Mouse (Mus musculus): ENCODE data around the gene Pigt. TPM values are rescaled to one million over a fixed set of nuclear protein-coding genes. Genes with fewer than 3 reads are reported as not detected.

Pigt gene
- 38.2 TPM for polyA plus RNA-seq (2017; shearing (Covaris generic))

DNA sequence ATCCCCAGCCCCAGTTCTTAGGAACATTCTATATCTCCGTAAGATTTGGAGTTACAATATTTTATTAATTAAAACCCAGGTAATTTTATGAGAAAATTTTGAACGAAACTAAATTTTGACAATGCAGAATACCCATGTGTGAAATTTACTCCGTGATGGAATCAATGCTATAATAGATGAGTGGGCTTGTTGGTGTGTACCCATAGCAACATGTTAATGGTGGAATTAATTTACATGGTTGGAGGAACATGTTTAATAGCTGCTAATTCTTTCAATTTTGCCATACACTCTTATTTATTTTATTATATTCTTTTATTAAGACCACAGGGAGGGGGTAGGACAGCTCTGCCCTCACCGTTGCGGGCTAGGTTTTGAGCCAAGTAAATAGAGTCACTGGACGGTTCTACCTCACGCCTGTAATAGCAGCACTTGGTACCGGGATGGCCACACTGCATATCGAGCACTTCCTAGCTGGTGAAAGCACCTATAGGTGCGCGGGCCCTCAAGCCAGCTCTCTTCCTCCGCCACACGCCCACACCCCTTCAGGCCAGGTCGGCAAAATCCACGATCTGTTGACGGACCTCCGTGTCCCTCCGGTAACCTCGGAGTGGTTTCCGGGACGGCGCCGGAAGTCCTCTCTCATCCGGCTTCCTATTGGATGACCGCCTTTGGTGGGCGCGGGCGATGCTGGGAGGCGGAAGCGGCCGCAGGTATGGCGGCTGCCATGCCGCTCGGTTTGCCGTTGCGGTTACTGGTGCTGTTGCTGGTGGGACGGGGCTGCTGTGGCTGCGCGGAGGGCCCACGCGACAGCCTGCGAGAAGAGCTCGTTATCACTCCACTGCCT, at the start of gene Pigt:
TSS of gene Pigt (plus strand) at position 674 of the 844 bp plus-strand sequence.

DNA sequence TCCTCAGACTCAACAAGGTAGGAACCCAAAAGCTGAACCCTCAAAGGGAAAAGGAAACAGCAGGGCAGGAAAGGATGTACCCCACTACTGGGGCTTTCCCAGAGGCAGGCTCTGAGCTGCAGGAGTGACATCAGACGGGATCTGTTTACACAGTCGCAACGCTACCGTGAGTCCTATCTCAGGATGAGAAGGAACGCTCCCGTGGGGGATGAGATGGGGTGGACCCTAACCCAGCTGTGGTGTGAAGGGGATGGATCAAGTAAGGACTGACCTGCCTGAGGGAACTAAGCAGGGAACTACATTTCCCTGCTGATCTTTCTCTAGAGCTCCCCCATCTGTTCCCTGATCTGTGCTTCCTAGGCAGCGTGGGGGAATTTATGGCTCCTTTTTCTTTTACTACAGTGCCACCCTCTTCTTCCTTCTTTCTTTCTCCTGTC, 40.4 kb upstream of the Pigt start, which contains the start of gene Sys1:
TSS of gene Sys1 (plus strand) at position 101 of the 437 bp plus-strand sequence.

GRCm38 (mm10) chr2:164460745-164461551, 36.4 kb upstream of the Pigt start, which contains the start of gene Gm20458:
Gene Gm20458 (plus strand): TSS chr2:164460967.

GRCm38 (mm10) chr2:164473624-164474023, 23.7 kb upstream of the Pigt start, which contains the start of gene Trp53tg5:
Gene Trp53tg5 (minus strand): TSS chr2:164473724.

DNA sequence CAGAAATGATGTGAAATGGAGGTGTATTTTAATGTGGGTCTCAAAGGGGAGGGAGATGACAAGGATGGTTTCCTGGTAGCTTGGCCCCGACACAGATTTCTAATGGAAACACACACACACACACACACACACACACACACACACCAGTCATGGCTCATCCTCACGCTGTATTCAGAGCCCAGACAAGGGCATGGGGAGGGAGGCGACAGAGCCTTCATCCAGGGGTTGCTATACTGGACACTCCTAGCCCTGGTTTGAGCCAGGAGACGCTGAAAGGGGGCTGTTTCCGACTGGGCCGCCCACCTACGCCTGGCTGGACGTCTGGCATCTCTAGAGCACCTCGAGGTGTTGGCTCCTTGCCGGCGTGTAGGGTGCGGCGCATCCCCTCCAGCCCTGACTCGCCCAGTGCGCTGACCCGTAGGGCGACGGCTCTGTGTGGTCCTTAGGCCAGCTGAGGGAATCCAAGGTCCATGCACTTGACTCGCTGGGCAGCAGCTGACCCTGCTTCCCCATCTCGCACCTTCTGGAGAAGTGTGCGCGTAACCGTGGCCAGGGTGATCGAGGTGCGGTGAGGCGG, 11.6 kb upstream of the Pigt start, which contains the start of gene Dbndd2:
TSS of gene Dbndd2 (plus strand) at position 426 of the 577 bp plus-strand sequence.

Other genes starting within 250 kb of the Pigt start
- gene Svs3b, start 240.9 kb upstream of the Pigt start, polyA plus RNA-seq (2017; shearing (Covaris generic)), result not detected
- not detected for gene Svs4, start 219.1 kb upstream of the Pigt start, polyA plus RNA-seq (2017; shearing (Covaris generic))
- not detected for gene Svs3a, start 208.3 kb upstream of the Pigt start, polyA plus RNA-seq (2017; shearing (Covaris generic))
- not detected for gene Svs6, start 180.8 kb upstream of the Pigt start, polyA plus RNA-seq (2017; shearing (Covaris generic))
- not detected for gene Svs5, start 164.8 kb upstream of the Pigt start, polyA plus RNA-seq (2017; shearing (Covaris generic))
- gene Slpi, start 108.4 kb upstream of the Pigt start, polyA plus RNA-seq (2017; shearing (Covaris generic)), result 5.8 TPM
- not detected for gene Rbpjl, start 94.4 kb upstream of the Pigt start, polyA plus RNA-seq (2017; shearing (Covaris generic))
- not detected for gene Matn4, start 92.4 kb upstream of the Pigt start, polyA plus RNA-seq (2017; shearing (Covaris generic))
- 25.2 TPM for gene Sdc4, start 53.6 kb upstream of the Pigt start, polyA plus RNA-seq (2017; shearing (Covaris generic))
- gene Sys1, start 40.6 kb upstream of the Pigt start, polyA plus RNA-seq (2017; shearing (Covaris generic)), result 18.6 TPM
- gene Gm20458, start 36.6 kb upstream of the Pigt start, polyA plus RNA-seq (2017; shearing (Covaris generic)), result not detected
- gene Trp53tg5, start 23.8 kb upstream of the Pigt start, polyA plus RNA-seq (2017; shearing (Covaris generic)), result not detected
- gene Dbndd2, start 11.4 kb upstream of the Pigt start, polyA plus RNA-seq (2017; shearing (Covaris generic)), result 4.5 TPM
- gene Wfdc2, start 64.9 kb downstream of the Pigt start, polyA plus RNA-seq (2017; shearing (Covaris generic)), result 2.6 TPM
- gene Spint3, start 75.9 kb downstream of the Pigt start, polyA plus RNA-seq (2017; shearing (Covaris generic)), result not detected
- not detected for gene Wfdc6a, start 87.9 kb downstream of the Pigt start, polyA plus RNA-seq (2017; shearing (Covaris generic))
- not detected for gene Eppin, start 96.1 kb downstream of the Pigt start, polyA plus RNA-seq (2017; shearing (Covaris generic))
- not detected for gene Wfdc6b, start 116.0 kb downstream of the Pigt start, polyA plus RNA-seq (2017; shearing (Covaris generic))
- gene Wfdc8, start 116.1 kb downstream of the Pigt start, polyA plus RNA-seq (2017; shearing (Covaris generic)), result not detected
- gene Wfdc16, start 141.3 kb downstream of the Pigt start, polyA plus RNA-seq (2017; shearing (Covaris generic)), result not detected
- gene Wfdc10, start 158.5 kb downstream of the Pigt start, polyA plus RNA-seq (2017; shearing (Covaris generic)), result not detected
- gene Wfdc9, start 159.1 kb downstream of the Pigt start, polyA plus RNA-seq (2017; shearing (Covaris generic)), result not detected
- gene Wfdc11, start 176.6 kb downstream of the Pigt start, polyA plus RNA-seq (2017; shearing (Covaris generic)), result not detected
- not detected for gene Wfdc13, start 187.6 kb downstream of the Pigt start, polyA plus RNA-seq (2017; shearing (Covaris generic))
- gene Spint4, start 201.0 kb downstream of the Pigt start, polyA plus RNA-seq (2017; shearing (Covaris generic)), result not detected
- not detected for gene Spint5, start 217.8 kb downstream of the Pigt start, polyA plus RNA-seq (2017; shearing (Covaris generic))
- not detected for gene Wfdc3, start 248.4 kb downstream of the Pigt start, polyA plus RNA-seq (2017; shearing (Covaris generic))
- 10.4 TPM for gene Dnttip1, start 248.5 kb downstream of the Pigt start, polyA plus RNA-seq (2017; shearing (Covaris generic))